ENCODE assay signal across 12 mouse cellular contexts in genomic region chr19:41366192-41366853, GRCm38 (mm10).
"Had no signal": no experiment of that assay in that cellular context is flagged by ENCODE, and none has a peak within 500 bp of the region (broad histone marks: within the 10 kb centered on the region; RNA-seq: fewer than 3 reads in every experiment).

No protein-coding gene starts in this region.

- H3K27ac ChIP-seq: kidney, postnatal 0 days; limb, embryonic 12.5 days; liver, embryonic 14.5 days had no signal

- H3K4me1 ChIP-seq: limb, embryonic 12.5 days had no signal

- H3K36me3 ChIP-seq: limb, embryonic 12.5 days had no signal

- DNase-seq: kidney, adult 11 months; kidney, adult 9 months; kidney, postnatal 36 days; liver; lung, adult 18-20 months; spleen, adult 18-20 months; thymus, adult 18-20 months; thymus, postnatal 14 days had no signal

- H3K9me3 ChIP-seq: limb, embryonic 12.5 days had no signal

- H3K27me3 ChIP-seq: limb, embryonic 12.5 days had no signal

- H3K4me2 ChIP-seq: limb, embryonic 12.5 days; midbrain, embryonic 11.5 days had no signal

- H3K4me3 ChIP-seq: limb, embryonic 12.5 days had no signal

- H3K9ac ChIP-seq: limb, embryonic 12.5 days; liver, embryonic 14.5 days had no signal
